Mouse (Mus musculus) right cerebral cortex, postnatal 14 days (tissue): ENCODE data around the gene Ammecr1.

Experiments used
- DNase-seq: peaks from one replicate; pipeline ENCODE4 v3.0.0; 2022

The Ammecr1 gene

DNA sequence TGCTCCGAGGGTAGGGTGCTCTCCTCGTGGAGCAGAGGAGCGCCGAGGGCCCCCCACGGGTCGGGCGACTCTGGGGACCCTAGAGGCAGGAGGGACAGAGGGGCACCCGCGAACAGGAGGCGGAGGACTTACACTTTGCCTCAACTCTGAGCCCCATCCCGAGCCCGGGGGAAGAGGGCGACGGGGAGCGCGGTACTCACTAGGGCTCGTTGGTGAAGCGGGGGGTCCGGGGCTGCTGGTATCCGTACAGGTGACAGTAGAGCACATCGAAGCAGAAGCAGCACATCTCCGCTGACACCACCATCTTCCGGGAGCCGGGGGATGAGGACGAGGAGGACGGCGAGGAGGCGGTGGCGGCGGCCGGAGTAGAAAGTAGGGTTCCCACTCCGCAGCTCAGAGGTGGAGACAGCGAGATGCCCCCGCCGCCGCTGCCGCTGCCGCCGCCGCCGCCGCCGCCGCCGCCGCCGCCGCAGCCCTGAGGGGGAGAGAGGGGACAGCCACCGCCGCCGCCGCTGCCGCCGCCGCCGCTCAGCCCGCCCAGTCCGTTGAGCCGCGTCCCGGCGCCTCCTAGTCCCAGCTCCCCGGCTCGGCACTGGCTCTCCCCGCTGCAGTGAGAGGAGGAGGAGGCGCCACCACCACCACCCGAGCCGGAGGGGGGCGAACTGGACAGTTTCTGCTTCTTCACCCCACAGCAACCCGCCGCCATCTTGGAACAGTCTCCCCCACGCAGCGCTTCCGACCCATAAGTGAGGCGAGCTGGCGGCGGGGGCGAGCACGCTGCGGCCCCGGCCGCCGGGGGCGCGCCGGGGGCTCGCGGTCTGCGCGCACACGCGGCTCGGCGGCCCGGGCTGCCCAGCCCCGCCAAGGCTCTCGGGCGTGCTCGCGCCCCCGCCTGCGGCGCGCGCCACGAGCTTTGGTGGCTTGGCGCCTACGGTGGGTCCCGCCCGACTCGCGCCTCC is at the start of gene Ammecr1:
Gene Ammecr1, minus strand, starts transcription at position 721 of the 959 bp plus-strand sequence.
- DNase-seq, result peak; percentile 58

DNA sequence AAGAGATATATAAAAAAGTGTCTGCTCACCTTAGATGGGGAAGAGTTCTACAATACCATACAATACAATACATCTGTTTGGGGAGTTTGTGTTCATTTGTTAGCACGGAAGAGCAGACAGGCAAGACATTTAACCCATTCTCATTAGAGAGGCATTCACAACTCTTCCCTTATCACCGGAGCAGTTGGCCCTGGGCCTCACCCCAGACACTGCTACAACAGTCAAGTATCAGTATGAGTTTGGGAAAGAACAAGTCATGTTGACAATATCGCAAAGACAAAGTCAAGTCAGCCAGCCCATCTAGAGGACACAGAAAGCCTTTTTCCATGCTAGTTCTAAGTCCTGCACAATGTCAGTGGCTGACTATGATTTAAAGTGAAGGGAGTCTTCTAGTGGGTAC is 47.6 kb upstream of the Ammecr1 start:
- no peak for DNase-seq

DNA sequence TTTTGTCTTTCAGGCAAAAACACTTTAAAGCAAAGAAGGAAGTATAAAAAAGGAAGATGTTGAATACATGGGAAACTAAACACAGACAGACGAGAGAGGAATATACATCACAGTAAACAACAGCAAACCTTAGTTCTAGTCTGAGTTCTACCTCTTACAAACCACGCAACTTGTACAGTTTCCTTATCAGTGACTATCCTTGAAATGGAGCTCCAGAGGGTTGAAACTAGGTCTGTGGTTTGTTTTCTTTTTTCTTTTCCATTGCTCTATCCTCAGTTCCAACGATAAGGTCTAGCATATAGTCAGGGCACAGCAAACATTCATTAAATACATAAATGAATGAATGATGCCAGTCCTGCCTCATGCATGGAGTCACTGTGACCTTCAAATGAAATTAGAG is 45.8 kb upstream of the Ammecr1 start:
- no peak for DNase-seq

DNA sequence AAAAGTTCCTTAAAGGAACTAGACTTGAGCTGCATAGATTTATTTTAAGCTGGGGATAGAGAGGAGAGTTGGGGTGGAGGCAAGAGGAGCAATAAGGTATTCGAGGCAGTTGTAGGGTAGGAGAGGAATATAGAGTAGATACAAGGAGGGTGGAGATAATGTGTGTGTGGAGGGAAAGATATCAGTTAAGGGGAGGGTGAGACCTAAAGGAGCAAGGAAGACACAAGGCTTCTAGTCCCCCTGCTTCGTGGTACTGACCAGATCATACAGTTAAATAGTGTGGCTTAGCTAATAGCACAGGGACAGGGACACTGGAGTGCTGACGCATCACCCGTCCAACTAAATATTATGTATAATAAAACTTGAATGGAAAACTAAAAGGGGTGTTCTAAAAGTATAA is 45.3 kb upstream of the Ammecr1 start:
- DNase-seq, result no peak

DNA sequence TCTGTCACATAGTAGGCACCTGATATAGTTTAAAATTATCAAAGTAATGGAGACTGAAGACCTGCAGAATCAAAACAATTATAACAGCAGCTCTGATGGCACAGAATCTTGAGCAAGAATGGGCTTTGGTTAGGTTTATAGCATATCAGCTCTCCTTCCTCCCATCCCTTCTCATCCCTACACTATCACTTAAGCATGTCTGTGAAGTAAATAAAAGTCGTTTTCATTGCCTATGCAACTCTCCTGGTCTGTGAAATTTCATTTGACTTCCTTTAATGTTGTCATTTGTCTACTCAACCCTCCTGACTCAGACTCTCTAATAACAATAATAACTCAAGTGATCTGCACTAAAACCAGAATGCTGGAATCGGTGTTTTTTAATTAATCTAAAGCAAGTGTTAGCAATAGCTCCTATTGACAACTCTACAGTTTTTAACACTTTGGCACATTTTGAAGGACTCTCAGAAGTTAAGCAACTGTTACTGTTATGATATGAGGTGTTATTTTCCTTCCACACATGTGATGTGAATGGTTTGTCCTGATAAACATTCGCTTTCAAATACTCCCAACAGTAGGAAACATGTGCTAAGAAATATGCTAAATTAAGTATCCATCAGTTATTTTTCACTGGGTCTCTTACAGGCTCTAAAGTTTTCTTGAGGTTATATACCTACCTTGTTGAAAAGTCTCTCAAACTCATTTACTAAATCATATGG is 37.8 kb upstream of the Ammecr1 start:
- DNase-seq, result no peak

DNA sequence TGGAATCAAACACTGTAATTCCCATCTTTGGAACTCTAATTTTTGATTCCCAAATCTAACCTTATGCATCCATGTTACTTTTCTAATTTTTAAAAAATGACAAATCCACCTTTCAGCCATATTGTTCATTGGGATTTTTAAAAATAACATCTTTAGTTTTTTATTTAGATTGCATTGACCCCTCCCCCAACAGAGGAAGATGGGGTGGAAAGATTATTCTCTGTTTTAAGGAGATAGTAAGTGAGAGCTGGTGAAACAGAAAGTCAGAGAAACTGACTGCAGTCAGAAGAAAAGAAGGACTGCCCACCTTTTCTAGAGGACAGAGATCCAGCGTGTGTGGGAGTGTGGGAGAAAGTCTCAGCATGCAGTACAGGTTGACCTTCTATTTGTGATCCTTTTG is 30.7 kb upstream of the Ammecr1 start:
- no peak for DNase-seq

DNA sequence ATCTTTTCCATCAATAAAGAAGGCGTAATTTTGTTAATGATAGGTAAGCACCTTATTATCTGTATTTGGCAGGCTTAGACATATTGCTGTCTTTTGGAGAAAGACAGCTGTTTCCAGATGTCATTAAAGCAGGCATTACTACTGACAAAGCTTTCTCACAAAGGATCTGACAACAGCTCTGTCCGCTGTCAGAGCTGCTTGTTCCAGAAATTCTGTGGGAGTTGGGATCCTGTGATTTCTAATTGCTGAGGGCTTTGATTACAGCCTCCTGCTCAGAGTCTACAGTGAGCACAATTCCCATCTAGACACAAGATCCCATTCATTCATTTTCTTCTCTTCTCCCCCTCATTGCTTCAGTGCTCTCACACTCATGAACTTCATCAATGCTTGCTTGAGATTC is 28.0 kb upstream of the Ammecr1 start:
- DNase-seq, result no peak

DNA sequence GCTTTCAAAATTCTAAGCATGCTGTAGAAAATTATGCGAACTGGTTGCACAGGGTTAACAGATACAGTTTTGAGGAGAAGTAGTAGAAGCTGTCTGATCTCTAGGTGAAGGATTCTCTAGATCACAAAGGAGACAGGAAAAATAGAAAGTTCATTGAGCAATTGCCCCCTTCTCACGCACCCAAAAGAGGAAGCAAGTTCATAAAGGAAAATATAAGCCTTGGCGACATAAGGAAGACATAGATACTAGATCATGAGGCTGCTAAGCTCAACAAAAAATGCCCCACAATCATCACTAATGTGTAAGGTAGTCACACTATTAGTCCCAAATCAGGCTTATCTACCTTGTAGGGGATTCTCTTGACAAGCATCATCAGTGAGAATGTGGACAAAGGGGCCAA is 17.6 kb upstream of the Ammecr1 start:
- no peak for DNase-seq

DNA sequence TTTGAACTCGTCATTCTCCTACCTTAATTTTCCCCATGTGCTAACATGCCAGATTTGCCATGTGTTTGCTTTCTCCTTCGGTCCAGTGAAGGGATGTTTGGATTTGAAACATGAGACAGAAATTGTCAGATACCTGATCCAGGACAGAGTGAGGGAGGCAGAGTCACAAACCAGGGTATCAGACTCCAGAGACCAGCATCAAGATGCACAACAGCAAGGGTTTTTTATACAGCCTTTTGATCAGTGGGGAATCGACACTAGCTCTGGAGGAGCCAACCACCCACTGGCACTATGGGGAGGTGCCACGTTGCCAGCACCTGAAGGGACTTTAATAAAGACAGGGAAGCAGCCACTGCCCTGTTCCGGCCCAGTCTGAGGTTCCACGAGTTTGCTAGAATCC is 17.1 kb upstream of the Ammecr1 start:
- DNase-seq, result no peak

DNA sequence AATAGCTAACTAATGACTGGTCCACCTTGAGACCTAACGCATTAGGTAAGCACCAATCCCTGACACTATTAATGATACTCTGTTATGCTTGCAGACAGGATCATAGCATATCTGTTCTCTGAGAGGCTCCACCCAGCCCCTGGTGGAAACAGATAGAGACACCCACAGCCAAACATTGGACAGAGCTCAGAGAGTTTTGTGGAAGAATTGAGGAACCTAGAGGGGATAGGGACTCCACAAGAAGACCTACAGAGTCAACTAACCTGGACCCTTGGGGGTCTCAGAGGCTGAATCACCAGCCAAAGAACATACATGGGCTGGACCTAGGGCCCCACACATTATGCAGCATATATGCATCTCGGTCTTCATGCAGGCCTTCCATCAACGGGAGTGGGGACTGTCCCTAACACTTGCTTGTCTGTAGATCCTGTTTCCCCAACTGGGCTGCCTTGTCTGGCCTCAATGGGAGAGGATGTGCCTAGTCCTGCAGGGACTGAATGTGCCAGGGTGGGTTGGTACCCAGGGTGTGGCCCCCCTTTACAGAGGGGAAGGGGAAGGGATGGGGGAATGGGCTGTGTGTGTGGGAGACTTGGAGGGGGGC is 15.1 kb upstream of the Ammecr1 start:
- DNase-seq, result no peak

DNA sequence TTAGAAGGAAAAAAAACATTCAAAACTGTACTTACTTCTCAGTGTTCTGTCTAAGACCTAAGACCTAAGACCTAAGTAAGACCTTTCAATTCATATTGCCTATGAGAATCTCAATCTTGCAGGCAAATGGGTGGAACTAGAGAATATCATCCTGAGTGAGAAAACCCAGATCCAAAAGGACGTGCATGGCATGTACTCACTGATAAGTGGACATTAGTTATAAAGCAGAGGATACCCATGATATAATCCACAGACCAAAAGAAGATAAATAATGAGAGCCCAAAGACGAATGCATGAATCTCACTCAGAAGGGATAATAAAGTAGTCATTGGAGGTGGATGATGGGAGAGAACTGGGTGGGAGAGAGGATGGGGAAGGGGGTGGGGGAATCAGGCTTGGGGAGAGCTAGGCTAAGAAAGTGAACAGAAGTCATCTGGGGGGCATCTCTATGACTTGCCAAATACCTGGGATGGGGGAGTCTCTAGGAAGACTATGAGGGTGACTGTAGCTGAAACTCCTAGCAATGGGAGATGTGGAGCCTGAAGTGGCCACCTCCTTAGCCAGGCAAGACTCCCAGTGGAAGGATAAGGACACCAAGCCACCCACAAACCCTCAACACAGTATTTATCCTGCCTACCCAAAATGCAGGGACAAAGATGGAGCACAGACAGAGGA is 14.5 kb upstream of the Ammecr1 start:
- no peak for DNase-seq

DNA sequence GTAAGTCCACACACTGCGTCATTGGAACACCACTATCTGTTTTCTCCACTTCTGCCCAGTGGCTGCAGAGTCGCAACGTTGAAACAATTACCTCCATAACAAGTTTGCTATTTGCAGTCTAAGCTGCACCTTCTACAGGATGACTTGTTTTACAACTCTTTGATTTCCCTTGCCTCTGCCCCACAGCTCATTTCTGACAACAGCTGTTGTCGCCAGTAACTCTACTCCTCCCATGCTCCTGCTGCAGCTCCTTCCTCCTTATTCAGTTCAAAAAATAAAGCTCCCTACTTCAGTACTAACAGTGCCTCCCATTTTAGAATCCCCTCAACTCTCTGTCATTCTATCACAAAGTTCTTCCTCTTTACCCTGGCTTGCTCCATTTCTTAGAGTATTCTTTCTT is 12.7 kb upstream of the Ammecr1 start:
- no peak for DNase-seq

DNA sequence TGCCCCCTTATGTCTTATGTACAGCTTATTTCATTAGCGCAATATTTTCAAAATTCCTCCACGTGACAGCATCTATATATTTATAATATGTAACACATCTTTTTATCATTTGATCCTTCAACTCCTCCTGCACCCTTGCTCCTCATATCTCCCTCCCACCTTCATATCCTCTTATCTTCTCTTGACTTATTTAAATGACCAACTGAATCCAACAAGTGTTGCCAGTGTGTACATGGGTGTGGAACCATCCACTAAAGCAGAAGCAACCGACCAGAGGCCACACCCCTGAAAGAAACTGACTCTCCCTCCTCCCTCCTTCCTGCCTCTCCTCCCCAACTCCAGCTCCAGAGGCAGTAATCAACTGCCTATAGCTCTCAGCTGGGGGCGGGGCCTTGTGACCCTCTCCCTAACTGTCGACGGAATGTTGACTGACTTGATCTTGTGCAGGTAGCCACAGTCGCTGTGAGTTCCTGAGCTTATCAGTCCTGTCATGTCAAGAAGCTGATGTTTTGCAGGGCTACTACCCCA is 6.0 kb upstream of the Ammecr1 start:
- no peak for DNase-seq

DNA sequence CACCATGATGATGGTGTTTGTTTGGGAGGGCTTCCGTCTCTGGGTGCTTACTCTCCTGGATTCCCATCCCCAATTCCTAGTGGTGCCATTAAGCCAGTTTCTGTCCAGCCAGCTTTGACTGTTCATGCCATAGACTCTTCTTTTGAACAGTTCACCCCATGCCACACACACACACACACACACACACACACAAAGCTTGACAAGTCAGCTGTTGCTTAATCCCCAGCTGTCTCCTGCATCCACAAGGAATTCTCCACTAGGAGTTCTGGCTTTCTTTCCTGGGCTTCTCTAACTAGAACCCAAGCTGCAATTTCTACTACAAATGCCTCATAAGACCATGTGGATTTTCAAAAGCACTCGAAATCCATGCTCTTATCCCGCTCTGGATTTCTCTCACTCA is 5.2 kb upstream of the Ammecr1 start:
- no peak for DNase-seq

DNA sequence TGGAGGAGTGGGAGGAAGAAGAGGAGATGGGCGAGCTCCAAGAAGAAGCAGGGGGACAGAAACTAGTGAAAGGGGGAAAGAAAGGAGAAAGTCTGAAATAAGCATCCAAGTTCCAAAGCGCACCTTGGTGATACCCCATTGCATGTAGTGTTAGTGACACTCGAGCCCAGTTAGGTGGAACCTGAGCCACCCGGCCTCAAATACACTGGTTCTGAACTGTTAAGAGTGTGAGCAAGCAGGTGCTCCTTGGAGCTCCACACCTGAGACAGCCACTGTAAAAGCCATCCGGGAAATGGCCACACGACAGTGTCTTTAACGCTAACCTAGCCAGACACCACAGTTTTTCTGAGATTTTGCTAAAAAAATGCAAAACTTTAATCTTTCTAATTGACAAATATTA is 539 bp upstream of the Ammecr1 start:
- DNase-seq, result no peak

DNA sequence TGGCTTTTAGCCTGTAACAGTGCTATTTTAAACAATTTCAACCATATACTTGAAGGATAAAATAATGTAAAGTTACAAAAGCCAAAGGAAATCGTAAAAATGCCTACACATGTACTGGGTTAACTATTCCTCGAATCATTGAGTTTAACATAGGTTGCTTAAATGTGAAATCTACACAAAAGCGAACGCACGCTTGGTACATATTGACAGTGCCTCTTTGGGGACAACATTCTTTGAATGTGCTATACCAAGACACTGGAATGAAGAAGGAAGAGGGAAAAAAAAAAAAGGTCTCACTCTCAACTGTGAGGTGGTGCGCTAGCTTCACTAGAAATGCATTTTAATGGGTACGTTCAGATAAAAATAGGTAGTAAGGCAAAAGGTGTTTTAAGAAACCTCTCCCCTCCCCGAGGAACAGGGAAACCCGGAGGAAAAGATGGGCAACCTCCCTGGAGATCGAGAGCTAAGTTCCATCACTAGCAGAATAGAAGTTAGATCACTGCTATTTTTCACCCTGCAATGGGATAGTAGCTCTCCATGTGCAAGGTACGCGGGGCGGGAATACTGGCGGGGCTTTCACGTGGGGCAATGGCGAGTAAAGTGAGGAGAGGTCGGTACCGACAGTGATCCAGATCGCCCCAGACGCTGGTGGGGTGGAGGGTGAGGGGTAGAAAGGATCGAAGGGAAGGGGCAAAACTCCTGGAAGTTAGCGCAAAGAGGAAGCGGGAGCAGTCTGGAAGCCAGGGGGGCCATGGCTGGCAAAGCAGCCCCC is 1.1 kb downstream of the Ammecr1 start:
- DNase-seq, result no peak

DNA sequence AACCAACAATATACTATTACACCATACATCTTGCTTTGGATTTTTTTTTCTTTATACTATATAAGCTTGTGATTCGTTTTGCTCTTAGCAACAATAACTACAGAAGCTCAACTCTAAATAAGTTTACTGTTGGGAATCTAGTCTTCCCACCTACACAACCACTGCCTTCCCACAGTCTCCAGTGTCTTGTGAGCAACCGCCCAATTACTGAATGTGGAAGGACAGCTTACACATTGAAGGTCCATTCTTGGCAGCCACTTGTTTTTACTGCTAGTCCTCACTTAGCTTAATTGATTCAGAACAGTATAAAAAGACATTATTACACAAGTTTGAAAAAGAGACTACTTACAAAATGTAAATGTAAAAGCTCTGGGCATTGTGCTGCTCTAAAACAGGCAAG is 6.1 kb downstream of the Ammecr1 start:
- DNase-seq, result no peak

DNA sequence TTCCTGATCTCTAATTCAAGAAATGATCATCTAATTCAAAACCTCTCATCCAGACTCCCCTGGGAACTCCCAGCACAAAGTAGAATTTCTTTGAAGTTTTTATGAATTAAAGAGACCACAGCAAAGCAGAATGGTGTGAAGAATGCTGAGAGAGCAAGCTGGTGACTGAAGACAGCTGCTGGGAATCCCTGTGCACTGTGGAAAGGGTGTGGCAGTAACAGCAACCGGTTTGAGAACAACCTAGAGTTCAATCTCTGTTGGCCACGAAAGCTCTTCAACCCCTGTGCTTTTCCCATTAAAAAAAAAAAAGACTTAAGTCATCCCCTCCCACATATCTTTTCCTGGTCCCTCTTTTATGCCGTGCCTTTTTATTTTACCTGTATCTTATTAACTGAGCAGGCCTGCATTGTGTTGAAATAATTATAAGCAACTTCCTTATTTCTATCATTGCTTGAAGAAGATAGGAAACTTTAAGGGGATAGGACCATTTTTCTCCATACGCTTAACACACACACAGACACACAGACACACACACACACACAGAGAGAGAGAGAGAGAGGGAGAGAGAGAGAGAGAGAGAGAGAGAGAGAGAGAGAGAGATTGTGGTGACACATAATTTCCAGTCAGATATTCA is 6.7 kb downstream of the Ammecr1 start:
- no peak for DNase-seq

DNA sequence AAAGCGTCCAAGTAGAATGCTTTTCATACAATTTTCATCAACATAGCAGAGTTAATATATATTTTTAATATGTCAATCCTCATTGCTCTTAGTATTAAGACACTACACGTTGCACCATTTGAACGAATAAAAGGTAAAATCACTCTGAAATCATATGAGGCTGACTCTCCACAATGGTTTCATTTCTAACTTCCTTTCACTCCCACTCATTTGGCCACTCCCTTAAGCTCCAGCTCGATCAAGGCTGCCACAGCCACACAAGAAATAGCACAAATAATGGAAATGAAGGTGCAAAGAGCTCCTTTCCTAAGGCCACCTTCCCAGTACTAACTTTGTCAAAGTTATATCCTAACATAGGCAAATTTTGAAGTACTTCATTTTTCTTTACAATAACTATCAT is 38.1 kb downstream of the Ammecr1 start:
- no peak for DNase-seq

DNA sequence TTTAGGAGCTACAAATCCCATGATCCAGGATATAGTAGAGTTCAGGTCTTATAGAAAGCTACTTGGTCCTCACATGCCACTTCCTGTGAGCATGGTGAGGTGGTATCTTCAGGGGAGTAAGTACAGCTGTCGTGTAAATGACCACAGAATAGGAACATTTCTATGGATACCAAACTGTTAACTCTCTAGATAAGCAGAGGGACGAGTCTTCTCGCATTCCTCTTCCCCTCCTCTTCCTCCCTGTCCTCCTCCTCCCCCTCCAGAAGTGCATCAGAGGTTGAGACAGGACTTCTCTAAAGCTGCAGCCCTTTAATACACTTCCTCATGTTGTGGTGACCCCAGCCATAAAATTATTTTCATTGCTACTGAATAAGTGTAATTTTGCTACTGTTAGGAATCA is 49.1 kb downstream of the Ammecr1 start:
- no peak for DNase-seq

DNA sequence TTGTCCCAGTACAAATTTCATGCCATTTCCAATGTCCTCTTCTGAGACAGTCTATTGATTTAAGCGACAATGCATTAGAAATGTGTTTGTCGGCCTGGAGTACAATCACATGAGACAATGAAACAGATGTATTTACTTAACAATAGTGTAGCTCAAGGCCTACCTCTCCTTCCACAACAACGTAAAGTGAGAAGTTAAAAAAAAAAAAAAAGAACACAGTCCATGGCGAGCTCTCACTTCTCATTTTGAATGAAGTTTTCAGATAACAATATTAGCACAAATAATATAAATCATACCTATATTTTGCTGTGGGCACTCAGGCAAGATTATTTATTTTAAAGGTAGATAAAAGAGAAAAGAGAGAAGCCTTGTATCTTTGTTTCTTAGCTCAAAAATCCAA is 49.8 kb downstream of the Ammecr1 start:
- DNase-seq, result no peak

DNA sequence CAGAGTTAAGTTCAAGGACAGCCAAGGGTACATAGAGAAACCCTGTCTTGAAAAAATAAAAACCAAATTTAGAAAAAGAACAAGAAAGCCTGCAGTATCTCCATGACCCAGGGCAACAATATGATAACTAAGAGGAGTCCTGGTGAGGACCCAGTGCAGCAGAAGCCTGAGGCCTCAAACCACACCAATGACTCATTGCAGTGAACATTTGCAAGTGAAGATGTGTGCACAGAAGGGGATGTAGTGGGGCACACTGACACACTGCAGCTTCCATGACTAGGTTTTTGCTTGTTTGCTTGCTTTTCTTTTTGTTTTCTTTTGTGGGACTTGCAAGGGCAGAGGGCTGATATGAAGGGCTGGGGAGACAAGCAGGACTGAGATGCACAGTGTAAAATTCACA is 52.3 kb downstream of the Ammecr1 start:
- DNase-seq, result no peak
